17 mouse cellular contexts compared by ENCODE assay signal in genomic region chr6:129876549-129876948, GRCm38 (mm10). TPM values are rescaled to one million over a fixed set of nuclear protein-coding genes. Genes with fewer than 3 reads are reported as not detected.
"Had no signal": no experiment of that assay in that cellular context is flagged by ENCODE, and none has a peak within 500 bp of the region (broad histone marks: within the 10 kb centered on the region; RNA-seq: fewer than 3 reads in every experiment).

Gene Klra17, minus strand, starts transcription at chr6:129876672.

- H3K4me2 ChIP-seq: kidney, embryonic 15.5 days; limb, embryonic 15.5 days; midbrain, embryonic 11.5 days; midbrain, embryonic 15.5 days; neural tube, embryonic 13.5 days had no signal

- H3K4me1 ChIP-seq: kidney, embryonic 15.5 days; limb, embryonic 15.5 days; midbrain, embryonic 15.5 days; neural tube, embryonic 13.5 days had no signal

- H3K9me3 ChIP-seq: kidney, embryonic 15.5 days; megakaryocyte, embryonic 14.5 days had no signal

- H3K27me3 ChIP-seq: kidney, embryonic 15.5 days; limb, embryonic 15.5 days; megakaryocyte, embryonic 14.5 days; midbrain, embryonic 15.5 days; neural tube, embryonic 13.5 days had no signal

- H3K36me3 ChIP-seq: kidney, embryonic 15.5 days; limb, embryonic 15.5 days; midbrain, embryonic 15.5 days; neural tube, embryonic 13.5 days had no signal

- H3K4me3 ChIP-seq: kidney, embryonic 15.5 days; limb, embryonic 15.5 days; megakaryocyte, embryonic 14.5 days; midbrain, embryonic 15.5 days; neural tube, embryonic 13.5 days had no signal

- DNase-seq: kidney, postnatal 14 days; layer of hippocampus, postnatal 36 days; lung, adult 18-20 months; right cerebral cortex, postnatal 14 days; thymus, postnatal 4 days had no signal

- H3K9ac ChIP-seq: kidney, embryonic 15.5 days; limb, embryonic 15.5 days; liver, embryonic 14.5 days; midbrain, embryonic 15.5 days; neural tube, embryonic 13.5 days had no signal

- H3K27ac ChIP-seq: kidney, embryonic 15.5 days; limb, embryonic 15.5 days; liver, embryonic 14.5 days; midbrain, embryonic 15.5 days; neural tube, embryonic 13.5 days; stomach, postnatal 0 days had no signal

- ATAC-seq: midbrain, embryonic 15.5 days had no signal

RNA-seq across cellular contexts. Expression of gene Klra17, which starts in this region (rescaled TPM):
- total RNA-seq: layer of hippocampus, postnatal 36 days; left cerebral cortex, adult 8-10 months; left cerebral cortex, postnatal 25 days had no signal
- polyA plus RNA-seq: kidney, embryonic 15.5 days; limb, embryonic 11.5 days; limb, embryonic 15.5 days; lung, embryonic 16.5 days; midbrain, embryonic 11.5 days; midbrain, embryonic 15.5 days; neural tube, embryonic 13.5 days; stomach, postnatal 0 days had no signal
